Mouse (Mus musculus): ENCODE measurements around the gene Robo1.

Robo1 gene

GRCm38 (mm10) chr16:72937183-72937582 is 629.1 kb downstream of the Robo1 start:
- no peak for DNase-seq (ENCODE audit: low spot score)

- no peak for DNase-seq (ENCODE audit: low spot score)
Measured at GRCm38 (mm10) chr16:72939862-72940261, 631.8 kb downstream of the Robo1 start.

GRCm38 (mm10) chr16:72940786-72941185 is 632.7 kb downstream of the Robo1 start:
- no peak for DNase-seq (ENCODE audit: low spot score)

GRCm38 (mm10) chr16:72944403-72944802 is 636.3 kb downstream of the Robo1 start:
- DNase-seq (ENCODE audit: low spot score): no peak

GRCm38 (mm10) chr16:72951969-72952368 is 643.9 kb downstream of the Robo1 start:
- no peak for DNase-seq (ENCODE audit: low spot score)

- DNase-seq (ENCODE audit: low spot score): no peak
Measured at GRCm38 (mm10) chr16:72959018-72959702, 651.1 kb downstream of the Robo1 start.

- no peak for DNase-seq (ENCODE audit: low spot score)
Measured at GRCm38 (mm10) chr16:72959823-72960222, 651.7 kb downstream of the Robo1 start.

GRCm38 (mm10) chr16:72963782-72964181 is 655.7 kb downstream of the Robo1 start:
- DNase-seq (ENCODE audit: low spot score): no peak

- no peak for DNase-seq (ENCODE audit: low spot score)
Measured at GRCm38 (mm10) chr16:72967509-72967908, 659.4 kb downstream of the Robo1 start.

GRCm38 (mm10) chr16:72969990-72970389 is 661.9 kb downstream of the Robo1 start:
- DNase-seq (ENCODE audit: low spot score): no peak

- DNase-seq (ENCODE audit: low spot score): no peak
Measured at GRCm38 (mm10) chr16:72973685-72974084, 665.6 kb downstream of the Robo1 start.

GRCm38 (mm10) chr16:72974681-72975080 is 666.6 kb downstream of the Robo1 start:
- no peak for DNase-seq (ENCODE audit: low spot score)

- no peak for DNase-seq (ENCODE audit: low spot score)
Measured at GRCm38 (mm10) chr16:72976849-72977576, 668.9 kb downstream of the Robo1 start.

- peak; percentile 31 for DNase-seq (ENCODE audit: low spot score)
Measured at GRCm38 (mm10) chr16:72979407-72980219, 671.5 kb downstream of the Robo1 start.

- no peak for DNase-seq (ENCODE audit: low spot score)
Measured at GRCm38 (mm10) chr16:72990376-72991167, 682.5 kb downstream of the Robo1 start.

- DNase-seq (ENCODE audit: low spot score): no peak
Measured at GRCm38 (mm10) chr16:72993189-72993588, 685.1 kb downstream of the Robo1 start.

GRCm38 (mm10) chr16:72993594-72993993 is 685.5 kb downstream of the Robo1 start:
- DNase-seq (ENCODE audit: low spot score): no peak

- DNase-seq (ENCODE audit: low spot score): peak; percentile 1
Measured at GRCm38 (mm10) chr16:72995251-72995954, 687.3 kb downstream of the Robo1 start.

- DNase-seq (ENCODE audit: low spot score): no peak
Measured at GRCm38 (mm10) chr16:72995955-72996535, 687.9 kb downstream of the Robo1 start.

GRCm38 (mm10) chr16:72998677-72999076 is 690.6 kb downstream of the Robo1 start:
- DNase-seq (ENCODE audit: low spot score): no peak

- no peak for DNase-seq (ENCODE audit: low spot score)
Measured at GRCm38 (mm10) chr16:73002685-73003084, 694.6 kb downstream of the Robo1 start.
